Mouse (Mus musculus) small intestine, adult 2 months (tissue): ENCODE results near the gene Myl3.

Experiments
- CTCF ChIP-seq: fragments of 200-500 bp; IDR thresholded peaks from 2 replicates; pipeline ENCODE4 v1.5.1; 2012; ENCODE audit warnings: low read depth, mild to moderate bottlenecking, control low read depth, inconsistent platforms, low read length, moderate library complexity, mixed read lengths; ENCODE audit not compliant: insufficient replicate concordance, insufficient read length; ENCODE audit errors: extremely low read depth
- POLR2A ChIP-seq: fragments of 200-500 bp; IDR thresholded peaks from 2 replicates; pipeline ENCODE4 v1.6.1; 2012; ENCODE audit warnings: low read depth, mild to moderate bottlenecking, control low read depth, inconsistent platforms, low read length, moderate library complexity

DNA sequence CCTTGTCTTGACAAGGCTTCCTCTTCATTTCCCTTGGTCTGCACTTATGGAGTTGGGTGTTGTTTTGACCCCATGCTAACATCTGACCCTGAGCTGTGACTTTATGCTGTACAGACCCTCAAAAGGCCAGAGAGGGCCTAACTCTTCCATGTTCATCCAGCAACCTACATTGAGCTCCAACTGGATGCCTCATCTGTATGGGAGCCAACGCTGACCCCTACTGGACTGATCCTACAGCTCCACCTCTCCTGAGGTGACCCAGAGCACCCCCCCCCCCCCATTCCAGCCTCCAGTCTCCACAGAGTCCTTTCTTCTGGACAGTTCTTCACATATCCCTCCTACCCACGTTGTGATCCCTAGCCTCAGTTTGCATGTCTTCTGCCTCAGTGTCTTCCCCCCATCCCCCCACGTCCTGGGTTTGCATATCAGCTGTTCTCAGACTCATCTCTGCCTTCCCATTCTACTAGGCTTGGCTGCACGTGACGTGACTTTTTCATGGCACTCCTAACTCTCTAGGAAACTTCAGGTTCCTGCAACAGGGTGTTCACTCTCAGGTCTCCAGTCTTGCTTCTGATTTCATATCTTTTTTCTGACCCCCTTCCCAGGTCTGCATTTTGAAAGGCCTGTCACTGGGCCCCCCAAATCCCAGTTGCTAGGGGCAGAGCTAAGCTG is 37.7 kb downstream of the Myl3 start:
- TF ChIP-seq CTCF (no peak), POLR2A (no peak)
